Mouse (Mus musculus): ENCODE measurements around the gene Ugt8a.

The Ugt8a gene

DNA sequence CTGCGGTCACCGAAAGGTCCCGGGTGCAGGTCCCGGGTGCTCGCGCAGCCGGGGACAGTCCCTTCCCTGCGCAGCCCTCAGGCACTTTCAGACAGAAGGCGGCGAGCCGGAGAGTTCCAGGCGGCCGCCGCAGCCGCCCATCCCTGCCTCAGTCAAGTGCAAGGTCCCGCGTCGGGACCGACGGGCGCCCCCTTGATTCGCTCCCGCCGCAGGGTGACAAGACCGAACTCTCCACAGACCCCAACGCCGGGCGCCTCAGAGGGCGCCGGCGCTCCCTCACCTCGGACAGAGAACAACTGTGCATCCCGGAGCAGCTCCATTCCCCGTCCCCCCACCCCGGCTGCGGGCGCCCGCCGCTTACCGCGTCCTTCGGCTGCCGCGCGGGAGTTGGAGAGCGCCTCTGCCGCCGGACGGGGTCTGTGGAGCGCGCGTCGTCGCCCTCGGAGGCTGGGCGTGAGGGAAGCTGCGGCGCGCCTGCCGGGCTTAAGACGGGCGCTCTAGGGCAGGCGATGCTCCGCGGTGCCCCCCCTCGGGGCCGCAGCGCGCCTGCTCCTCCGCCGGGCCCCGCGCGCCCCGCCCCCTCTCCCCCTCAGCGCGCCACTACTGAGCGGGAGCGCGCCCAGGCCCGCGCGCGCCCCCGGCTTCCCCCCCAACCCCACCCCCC, at the start of gene Ugt8a:
Ugt8a (minus strand) TSS at position 528 of the 664 bp plus-strand sequence.
- DNase-seq (ENCODE audit: low read depth) = no peak

DNA sequence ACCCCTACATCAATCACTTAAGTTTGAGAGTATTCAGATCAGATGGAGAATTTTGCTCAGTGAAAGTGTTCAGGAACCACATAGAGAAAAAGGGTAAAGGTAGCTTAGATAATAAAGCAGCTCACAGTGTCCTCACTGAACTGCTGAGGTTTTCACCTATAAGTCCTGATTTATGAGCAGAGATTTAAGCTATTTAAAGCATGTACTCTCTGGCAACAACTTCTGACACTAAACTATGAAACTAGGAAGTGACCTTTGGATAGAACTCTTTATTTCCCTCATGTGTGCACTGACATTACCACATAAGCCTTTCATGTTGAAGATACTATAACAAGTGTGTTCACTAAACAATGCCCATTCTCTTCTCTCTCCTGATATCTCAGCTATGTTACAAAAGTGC, 48.2 kb upstream of the Ugt8a start:
- DNase-seq (ENCODE audit: low read depth) = no peak

DNA sequence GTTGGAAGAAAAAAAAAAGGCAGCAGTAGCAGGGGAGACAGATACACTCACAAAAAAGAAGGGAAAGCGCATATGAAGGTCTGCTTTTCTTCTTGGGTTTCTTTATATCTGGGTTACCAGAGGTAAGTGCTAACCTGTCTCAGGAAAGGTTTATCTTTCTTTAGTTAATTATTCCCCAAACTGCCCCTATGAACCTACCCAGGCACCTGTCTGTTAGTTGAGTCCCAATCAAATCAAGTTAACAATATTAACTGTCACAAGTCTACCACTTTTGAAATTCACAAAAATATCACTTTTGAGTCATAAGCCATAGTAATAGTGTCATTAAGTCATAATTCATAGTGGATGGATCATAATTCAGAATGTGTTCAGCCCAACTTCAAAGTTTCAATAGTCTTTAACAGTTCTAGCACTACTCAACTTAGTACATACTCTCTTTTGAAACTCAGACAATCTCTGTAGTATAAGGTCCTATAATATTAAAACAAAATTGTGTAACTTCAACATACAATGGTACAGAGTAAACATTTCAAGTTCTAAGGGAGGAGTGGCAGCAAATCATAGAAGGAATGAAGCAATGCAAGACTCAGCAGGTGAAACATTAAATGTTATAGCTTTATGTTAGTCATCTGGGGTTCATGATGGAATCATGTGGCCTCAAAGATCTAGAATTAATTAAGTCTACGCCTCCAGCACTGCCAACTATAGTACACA, 45.4 kb upstream of the Ugt8a start:
- no peak for DNase-seq (ENCODE audit: low read depth)

DNA sequence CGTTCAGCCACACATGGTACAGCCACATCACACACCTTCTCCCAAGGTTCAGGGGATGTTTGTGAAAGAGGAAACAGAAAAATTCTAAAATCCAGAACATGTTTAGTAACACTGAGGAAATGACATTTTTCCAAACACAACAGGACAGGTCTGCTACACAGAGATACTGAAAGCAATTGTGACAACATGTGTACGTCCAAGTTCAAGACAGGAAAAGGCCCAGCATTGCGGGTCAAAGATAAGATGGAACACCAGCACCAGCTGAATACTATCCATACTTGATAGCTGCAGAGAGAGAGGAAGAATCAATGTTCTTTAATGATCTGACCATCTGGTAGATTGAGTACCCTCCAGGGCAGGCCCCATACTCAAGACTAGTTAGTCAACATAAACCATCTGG, 41.1 kb upstream of the Ugt8a start:
- DNase-seq (ENCODE audit: low read depth) = no peak

DNA sequence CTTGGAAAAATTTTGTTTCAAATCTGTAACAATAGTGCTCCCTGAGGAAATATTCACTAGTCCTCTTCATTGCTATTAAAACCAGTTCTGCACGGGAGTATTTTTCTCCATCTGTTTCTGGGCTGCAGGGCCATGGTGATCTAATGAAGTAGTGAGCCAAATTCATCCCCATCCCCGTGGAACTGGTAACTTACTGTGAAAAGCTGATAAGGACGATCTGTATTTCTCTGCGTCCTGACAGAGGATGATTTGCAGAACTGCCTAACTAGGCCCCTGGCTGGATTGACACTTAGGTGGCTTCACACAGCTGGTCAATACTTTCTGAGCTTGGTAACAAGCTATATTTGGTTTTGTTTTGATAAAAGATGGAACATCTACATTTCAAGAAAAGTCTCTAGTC, 37.5 kb upstream of the Ugt8a start:
- no peak for DNase-seq (ENCODE audit: low read depth)

DNA sequence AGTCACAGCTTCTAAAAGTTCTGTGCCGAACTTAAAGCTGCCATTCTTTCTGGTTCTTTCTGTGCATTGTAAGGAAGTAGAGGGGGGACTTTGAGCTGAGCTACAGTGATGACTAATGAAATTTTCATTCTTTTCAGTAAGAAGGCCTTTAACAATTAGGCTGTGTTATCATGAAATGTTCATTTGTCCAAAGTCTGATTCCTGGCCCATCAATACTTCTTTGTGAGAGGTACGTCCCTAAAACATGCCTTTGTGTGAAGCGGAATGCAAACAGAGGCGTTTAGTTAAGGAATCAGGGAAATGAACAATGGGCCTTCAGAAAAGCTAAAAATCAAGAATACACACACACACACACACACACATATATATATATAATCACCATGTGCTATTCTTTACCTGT, 31.0 kb upstream of the Ugt8a start:
- DNase-seq (ENCODE audit: low read depth) = no peak

DNA sequence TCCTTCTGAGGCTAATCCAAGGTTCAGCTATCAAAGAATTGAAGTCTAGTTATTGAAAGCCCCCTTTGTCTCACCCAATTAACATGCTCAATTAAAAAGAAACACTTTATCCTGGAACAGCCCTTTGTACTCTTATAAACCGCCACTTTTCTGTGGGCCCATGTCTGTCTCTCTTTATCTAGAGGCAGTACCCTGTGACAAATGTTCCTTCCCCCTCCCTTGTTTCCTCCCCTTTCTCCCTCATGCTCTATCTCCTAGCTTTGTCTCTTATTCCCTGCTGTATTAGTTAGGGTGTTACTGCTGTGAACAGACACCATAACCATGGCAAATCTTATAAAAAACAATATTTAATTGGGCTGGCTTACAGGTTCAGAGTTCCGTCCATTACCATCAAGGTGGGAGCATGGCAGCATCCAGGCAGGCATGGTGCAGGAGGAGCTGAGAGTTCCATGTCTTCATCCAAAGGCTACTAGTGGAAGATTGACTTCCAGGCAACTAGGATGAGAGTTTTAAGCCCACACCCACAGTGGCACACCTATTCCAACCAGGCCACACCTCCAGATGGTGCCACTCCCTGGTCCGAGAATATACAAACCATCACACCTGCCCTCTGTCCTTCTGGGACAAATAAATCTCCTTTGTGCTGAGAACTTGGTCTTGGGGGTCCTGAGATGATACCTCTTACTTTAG, 17.9 kb upstream of the Ugt8a start:
- DNase-seq (ENCODE audit: low read depth) = no peak

DNA sequence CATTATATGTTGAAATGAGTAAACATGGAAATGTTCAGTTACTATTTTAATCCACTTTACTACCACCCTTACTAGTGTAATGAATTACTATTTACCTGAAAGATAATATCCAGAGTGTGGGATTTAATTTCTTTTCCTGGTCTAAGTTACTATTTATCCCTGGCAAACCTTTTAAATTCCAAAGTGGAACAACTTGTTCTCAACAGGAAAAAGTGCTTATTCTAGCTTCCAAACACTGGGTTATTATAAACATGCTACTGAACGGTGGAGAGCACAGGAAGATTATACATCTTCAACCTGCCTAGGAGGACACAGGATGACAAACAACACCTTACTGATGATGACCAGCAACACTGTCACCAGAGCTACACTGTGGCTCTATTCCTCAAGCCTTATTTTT, 16.5 kb upstream of the Ugt8a start:
- no peak for DNase-seq (ENCODE audit: low read depth)

DNA sequence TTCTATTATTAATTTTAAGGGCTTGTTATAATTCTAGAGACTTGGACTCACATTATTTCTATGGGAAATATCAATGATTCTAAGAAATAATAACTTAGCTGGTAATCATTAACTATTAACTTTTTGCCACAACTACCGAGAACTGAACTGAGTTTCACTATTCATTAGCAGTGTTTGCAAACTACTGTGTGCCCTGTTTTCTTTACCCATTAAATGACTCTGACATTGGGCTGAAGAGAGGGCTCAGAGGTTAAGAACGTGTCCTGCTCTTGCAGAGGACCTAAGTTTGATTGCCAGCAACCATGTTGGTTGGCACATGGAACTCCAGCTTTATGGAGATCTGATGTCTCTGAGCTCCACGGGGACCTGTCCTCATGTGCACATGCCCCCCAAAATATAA, 2.4 kb upstream of the Ugt8a start:
- DNase-seq (ENCODE audit: low read depth) = no peak

DNA sequence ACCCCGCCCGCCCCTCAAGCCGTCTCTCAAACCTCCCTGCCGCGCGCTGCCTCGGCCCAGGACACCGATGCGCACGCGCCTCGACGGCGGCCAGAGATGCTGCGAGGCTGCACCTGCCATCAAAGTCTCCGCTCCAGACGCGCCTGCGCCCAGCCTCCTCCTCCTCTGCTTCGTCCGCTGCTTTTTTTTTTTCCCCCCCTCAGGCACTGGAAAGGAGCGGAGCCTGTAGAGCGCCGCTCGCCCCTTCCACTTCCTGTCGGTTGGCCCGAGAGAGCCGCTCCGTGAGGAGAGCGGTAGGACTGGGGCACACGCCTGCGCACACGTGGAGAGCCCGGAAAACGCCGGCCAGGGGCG, 314 bp upstream of the Ugt8a start:
- DNase-seq (ENCODE audit: low read depth) = no peak

DNA sequence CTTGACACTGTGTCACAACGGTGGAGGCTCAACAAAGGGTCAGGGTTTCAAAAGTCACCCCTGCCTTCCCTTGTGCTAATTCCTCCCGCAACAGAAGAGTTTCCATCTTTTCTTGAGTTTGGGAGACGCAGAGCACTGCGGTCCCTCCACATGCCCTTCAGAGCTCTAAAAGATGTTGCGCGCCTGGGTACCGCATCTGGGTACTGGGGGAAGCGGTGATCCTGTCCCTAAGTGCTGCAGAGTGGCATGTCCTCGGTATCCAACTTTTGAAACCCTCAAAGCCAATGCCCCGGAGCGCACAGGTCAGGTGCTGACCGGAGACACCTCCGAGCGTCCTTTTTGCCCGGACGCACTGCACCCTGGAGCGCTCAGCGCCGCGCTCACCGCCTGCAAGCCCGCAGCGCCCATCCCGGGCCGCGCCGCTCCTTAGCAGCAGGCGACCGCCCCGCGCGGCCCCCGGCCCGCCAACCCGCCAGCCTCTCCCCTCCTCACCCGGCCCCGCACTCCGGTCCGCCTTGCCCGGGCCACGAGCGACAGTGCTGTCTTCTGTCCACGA, 805 bp downstream of the Ugt8a start:
- DNase-seq (ENCODE audit: low read depth) = no peak

DNA sequence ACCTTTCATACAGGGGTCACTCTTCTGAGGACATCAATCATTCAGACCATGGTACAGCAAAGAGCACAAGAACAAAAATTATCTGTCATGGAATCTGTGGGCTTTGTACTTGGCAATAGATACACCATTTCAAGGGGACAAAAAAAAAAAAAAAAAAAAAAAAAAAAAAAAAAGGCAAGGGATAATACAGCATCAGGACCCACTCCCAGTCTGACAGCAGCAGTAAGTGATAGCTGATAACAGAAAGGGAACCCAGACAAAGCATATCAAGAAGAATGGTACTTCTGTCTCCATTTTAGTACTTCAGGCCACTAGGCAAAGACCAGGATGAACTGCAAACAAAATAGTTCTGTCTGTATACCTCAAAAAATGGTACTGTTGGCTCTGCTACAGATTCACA, 2.6 kb downstream of the Ugt8a start:
- DNase-seq (ENCODE audit: low read depth) = no peak

DNA sequence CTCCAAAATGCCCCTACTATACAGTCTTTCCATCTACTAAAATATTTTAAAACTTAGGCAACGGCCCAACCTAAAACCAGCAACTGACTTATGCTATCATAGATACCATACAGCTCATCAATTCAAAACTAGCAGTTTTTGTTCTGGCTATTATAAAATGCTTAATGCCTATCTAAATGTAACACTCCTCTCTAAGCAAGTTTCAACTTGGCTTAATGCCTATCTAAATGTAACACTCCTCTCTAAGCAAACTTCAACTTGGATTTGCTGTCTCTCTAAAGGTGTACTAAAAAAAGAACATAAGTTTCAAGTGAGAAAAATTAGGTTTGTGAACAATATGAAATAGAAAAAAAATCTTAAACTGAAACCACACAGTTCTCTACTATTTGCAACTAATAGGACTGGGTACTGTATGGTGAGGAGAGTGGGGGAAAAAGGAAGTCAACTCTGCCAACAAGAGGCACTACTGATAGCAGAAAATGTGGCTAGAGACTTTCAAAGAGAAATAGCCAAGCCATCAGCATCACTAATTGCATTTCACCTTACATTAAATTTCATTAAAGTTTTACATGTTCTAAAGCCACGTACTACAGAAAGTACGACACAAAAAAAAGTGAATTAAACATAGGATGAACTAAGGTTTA, 5.7 kb downstream of the Ugt8a start:
- DNase-seq (ENCODE audit: low read depth) = no peak

DNA sequence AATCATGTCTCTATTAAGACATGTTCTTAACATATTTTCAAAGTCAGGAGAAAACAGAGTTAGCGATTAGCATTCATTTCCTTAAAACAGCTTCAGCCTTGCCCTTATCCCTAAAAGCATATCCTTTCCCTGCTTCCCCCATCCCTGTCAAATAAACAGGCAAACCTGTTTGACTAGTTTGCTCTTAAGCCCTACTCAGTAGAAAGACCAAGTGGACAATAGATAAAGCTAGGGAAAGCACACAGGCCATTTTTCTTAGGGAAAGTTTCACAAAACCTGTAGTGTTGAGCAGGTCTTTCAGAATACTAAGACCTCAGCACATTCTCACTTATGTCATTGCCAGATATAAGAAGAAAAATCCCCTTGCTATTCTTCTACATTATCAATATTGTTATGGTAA, 7.4 kb downstream of the Ugt8a start:
- no peak for DNase-seq (ENCODE audit: low read depth)

DNA sequence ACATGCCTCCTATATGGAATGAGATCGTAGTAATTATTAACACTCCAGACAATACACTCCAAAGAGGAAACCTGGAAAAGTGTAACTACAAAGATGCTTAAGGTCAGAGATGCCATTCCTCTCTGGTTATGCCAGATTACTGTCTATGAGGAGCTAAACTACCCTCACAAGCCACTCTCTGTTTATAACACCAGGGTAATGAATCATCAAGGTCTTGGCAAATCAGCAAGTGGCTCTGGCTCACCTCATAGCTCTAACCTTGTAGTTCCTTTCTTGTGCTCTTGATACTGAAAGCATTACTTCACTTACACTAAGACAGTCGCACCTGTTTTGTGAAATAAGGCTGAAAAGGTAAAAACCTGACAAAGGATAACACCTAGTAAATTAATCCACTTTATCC, 17.5 kb downstream of the Ugt8a start:
- peak; percentile 8 for DNase-seq (ENCODE audit: low read depth)

DNA sequence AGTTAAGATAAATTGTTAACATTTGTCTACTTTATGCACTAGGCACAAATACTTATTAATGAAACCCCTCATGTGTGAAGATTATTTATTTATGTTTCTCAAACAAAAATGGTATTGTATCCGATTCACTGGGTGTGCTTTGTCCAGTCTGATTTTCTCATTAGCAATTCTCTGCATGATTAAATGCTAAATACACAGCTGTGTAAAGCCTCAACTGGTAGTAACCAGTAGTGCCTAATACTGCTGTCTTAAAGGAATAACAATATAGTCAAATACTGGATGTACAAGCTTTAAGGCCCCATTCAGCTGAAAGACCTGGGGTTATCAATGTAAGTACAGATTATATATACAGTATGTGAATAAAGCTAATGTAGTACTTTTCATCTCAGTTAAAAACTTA, 39.4 kb downstream of the Ugt8a start:
- DNase-seq (ENCODE audit: low read depth) = no peak

DNA sequence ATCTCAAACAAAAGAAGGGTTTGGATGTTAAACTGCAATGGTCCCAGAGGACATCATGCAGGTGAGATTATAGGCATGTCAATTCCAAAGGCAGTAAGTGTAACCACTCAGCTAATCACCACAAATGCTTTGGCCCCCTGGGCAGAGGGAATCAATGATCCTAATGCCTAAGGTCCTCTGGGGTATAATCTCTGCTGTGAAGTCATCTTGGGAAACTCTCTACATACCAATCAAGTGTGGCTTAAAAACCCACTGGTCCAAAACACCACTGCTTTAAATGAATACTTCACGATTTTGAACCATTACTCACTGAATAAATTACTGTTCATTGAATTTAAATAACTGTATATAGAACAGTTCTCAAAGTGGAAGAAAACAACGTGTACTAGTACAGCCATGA, 51.3 kb downstream of the Ugt8a start:
- DNase-seq (ENCODE audit: low read depth) = no peak

DNA sequence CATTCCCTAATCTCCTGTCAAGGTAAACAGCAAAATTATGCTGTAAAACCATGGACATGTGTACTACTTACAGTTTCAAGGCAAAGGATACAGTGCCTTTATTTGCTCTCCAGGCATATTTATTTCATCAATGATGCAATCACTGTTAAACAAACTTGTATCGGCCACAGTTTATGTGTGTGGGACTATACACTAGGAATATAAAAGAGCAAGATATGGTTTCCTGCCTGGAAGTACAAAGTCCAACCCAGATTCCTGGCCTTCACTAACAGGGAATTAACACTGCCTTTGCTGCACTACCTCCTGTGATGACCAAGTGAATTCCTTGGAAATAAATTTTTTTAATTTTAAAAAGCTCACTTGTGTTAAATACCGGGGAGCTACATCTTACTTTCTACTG, 53.5 kb downstream of the Ugt8a start:
- no peak for DNase-seq (ENCODE audit: low read depth)

DNA sequence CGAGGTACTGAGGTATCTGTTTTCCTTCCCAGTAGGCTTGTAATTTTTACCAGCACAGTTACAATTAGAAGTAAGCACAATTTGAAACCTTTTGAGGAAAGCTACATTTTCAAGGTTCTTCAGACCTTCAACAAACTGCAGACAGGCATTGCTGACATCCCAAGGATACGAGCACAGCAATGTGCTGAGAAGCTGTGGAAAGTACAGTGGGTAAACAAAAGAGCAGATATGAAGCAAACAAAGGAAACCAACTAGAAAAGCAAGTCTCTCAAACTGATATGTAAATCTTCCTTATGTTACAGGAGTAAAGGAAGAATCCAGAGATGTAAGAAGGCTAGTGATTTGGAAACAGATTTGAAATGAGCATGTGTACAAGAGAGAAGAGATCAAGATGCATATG, 54.0 kb downstream of the Ugt8a start:
- DNase-seq (ENCODE audit: low read depth) = no peak

DNA sequence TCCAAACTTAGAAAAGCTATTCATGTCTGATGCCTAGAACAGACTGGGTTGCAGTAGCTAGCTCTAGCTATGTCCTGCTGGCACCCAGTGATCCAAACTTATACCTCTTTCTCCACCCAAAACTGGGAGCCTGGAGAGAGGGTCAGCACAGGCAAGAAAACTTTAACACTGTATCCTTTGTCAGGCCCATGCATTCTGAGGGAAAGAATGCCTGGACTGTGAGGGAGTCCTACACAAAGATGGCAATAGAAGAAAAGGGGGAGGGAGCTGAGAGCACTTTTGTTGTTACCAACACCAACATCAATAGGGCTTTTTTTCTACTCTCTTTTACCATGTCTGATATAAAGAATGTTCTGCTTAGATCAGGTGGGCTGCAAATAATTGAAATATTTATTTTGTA, 55.4 kb downstream of the Ugt8a start:
- no peak for DNase-seq (ENCODE audit: low read depth)

DNA sequence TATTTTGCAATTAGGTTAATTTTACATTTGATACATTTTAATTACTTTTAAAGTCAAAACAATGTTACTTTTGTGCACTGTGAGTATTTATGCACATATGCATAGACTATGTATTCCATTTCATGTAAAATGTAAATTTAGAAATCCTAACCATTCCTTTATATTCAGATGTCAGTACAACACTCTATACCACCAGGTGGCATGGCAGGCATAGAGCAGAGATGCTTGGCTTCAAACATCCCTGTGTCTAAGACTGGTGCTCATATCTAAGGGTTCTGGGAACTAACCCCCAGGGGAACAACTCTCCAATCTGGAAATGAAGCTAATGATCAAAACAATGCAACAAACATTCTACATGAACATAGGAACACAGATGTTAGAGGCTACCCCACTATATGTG, 56.6 kb downstream of the Ugt8a start:
- DNase-seq (ENCODE audit: low read depth) = peak; percentile 25

DNA sequence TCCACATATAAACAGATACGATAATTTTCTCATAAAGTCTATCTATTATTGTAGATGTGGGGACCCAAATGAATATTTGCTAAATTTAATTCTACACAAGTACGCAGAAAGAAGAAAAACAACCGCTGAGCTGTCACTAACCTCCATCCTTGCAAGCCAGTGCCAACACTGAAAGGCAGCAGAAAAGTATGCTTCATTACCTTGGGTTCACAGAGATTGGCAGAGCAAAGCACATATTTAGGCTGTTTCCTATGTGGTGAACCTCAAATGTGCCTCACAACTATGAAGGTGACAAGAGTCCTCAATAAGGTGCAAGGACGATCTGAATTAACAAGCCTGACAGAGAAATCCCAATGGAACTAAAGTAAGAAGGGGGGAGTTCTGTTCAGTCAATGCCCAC, 64.0 kb downstream of the Ugt8a start:
- no peak for DNase-seq (ENCODE audit: low read depth)

DNA sequence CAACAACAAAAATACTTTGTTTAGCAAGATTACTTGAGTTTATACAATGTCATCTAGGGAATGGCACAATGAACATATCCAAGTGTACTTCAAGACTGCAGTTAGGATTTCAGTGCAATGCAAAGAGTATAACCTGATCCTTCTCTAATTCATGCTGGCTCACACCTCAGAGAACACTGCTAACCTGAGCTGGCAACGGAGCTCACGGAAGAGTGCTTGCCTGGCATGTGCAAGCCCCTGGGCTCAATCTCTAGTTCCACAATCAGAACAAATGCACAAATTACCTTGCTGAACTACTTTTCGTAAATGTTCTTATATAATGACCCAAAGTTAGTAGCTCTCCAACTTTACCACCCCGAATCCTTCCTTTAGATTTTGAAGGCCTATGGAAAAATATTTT, 68.5 kb downstream of the Ugt8a start:
- no peak for DNase-seq (ENCODE audit: low read depth)
